Mouse (Mus musculus): Measurements from ENCODE around the gene Lrrc42.

GRCm38 (mm10) chr4:107198072-107198471 is 55.3 kb downstream of the Lrrc42 start:
- no peak for TF ChIP-seq CTCF (IDR thresholded peaks at IDR 0.05; ENCODE audit: control insufficient read depth, insufficient read depth, insufficient replicate concordance, low read depth, low read length)
- no peak for TF ChIP-seq POLR2A (IDR thresholded peaks at IDR 0.05; ENCODE audit: control insufficient read depth, low read depth, low read length)
